Mouse (Mus musculus) retina, embryonic 14.5 days (tissue): ENCODE measurements at regions not wholly inside any gene's neighbourhood (a gene's known extent, or its start where the extent isn't known, plus 50 kb on each side); places are given as distances from the start of the nearest gene placed in this dataset.
A peak's percentile ranks its signal among the peaks of the same experiment; 100 is the strongest.

ENCODE experiments used
- DNase-seq: peaks from one replicate; pipeline ENCODE4 v3.0.0-alpha.2; 2015; ENCODE audit warnings: low spot score

DNA sequence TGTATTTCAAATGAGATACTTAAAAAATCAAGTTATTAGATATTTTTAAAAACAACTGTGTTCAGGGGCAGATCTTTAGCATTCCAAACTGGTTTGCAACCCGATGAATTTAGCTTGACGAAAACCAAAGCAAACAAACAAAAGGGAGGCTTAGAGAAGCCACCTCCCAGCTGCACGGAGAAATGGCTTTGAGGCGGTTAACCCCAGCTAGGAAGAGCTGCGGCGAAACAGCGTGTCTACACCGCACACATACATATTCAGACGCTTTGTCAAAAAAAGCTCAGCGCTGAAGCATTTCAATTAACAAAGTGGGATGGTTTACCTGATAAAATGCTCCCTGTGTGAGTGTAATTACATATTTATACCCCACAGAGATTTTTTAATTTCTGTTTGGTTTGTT, 123.0 kb upstream of the Ap5m1 start:
- no peak for DNase-seq

DNA sequence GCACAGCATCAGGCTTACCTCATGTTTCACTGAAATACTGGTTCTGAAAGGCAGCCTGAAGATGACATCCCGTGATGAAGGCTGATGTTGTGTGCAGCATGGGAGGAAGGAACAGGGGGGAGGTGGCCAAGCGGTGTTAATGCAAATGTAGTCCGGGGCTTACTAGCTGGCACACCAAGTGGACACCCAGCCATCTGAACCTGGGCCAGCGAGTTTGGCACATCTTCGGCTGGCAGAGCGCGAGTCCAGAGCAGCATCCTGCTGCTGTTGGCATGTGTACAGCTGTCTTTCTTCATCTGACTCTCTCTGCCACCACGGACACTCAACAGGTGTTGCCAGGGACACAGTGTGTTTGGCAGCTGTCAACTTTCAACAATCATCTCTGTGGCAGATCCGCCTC, 135.0 kb upstream of the Ap5m1 start:
- DNase-seq = no peak

DNA sequence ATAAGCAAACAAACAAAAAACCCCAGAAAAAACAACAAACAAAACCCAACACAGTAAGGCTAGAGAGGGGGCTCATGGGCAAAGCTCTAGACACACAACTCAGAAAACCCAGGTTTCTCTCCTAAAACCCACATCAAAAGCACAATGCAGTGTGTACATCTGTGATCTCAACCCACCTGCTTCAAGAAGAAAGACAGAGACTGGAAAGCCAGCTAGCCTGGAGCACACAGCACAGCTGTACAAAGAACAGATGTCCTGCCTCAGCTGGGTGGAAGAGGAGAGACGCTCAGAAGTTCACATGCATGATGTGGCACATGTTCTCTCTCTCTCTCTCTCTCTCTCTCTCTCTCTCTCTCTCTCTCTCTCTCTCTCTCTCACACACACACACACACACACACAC, 140.0 kb upstream of the Ap5m1 start:
- DNase-seq = no peak

DNA sequence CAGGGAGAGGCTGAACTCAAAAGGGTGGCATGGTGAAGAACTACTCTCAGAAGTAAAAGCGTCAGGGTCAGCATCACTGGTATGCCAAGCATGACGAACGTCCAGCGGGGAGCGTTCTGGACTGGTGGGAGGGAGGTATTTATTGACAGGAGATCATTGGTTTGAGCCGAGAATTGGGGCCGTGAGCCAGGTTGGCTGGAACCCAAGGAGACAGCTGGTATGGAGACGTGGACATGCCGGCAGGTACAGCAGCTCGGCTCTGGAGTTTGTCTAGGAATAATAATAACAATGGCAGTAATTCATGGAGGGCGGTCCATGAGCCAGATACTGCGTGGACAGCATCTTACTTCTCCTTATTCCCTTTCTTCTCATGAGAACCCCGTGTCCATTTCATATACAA, 156.5 kb upstream of the Ap5m1 start:
- no peak for DNase-seq

DNA sequence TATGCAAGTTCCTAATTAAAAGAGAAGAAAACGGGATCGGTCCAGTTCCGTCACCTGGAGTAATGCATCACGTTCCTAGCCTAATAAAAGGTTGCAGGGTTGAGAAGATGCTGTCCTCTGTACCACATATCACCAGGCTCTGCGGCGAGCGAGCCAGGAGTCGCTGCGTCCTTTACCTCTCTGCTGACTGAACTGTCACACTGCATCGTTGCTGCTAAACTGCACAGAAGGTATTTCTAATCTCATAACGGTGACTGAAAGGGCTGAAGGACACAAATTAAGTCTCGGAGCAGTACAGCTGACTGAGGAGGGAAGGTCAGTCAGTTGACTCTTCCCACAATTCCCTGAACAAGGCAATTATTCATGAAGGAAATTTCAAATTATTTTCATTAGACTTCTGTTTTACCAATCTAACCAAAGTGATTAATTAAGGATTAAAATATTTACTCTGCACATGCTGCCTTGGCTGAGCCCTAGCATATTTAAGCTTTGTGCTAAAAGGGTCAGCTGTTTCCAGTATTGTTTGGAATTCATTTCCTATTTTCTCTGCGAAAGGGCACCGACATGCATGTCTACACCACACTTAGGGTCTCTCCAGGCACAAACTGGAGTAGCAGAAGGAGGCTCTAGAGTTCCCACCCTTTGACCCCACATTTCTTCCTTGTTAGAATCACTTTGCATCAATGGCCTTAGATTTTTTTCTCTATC, 157.8 kb upstream of the Ap5m1 start:
- peak; percentile 74 for DNase-seq

DNA sequence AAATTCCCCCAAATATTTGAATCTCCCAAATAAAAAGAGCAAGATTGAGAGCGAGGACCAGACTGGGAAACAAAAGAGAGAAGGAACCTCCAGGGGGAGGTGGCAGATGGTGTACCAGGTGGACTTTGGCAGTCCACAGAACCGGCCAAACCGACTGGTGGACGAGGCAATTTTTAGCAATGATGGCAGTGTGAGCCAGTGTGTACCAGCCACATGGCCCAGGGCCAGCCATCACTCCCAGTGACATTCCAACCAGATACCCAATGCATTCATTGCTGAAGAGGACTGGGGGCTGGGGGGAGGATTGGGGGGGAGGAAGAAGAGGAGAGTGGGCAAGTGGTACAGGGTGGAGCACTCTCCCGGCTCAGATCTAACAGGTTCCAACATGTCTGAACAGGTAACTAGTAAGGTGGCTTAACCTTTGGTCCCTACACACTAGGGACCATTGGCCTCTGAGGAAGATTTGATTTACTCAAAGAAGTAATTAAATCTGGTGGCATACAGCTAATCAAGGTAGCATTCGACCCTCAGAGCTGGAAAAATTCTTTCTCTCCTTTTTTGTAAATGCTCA, 158.4 kb upstream of the Ap5m1 start:
- no peak for DNase-seq

DNA sequence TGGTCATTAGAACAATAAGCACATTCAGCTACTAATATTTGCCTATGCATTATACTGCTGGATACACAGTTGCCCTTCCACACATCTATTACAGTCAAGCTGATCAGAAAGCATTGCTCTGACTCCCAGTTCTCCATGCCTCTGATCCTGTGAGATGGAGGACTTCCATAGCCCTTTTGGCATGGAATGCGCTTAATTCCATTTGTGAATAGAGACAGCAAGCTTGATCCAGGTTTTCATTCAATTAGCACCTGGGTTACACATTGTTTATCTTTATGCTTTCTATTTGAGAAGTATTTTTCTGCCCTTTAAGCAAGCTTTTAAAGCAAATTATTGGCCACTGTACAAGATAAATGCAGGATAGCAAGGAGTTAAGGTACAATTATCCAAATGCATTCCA, 158.9 kb upstream of the Ap5m1 start:
- no peak for DNase-seq

DNA sequence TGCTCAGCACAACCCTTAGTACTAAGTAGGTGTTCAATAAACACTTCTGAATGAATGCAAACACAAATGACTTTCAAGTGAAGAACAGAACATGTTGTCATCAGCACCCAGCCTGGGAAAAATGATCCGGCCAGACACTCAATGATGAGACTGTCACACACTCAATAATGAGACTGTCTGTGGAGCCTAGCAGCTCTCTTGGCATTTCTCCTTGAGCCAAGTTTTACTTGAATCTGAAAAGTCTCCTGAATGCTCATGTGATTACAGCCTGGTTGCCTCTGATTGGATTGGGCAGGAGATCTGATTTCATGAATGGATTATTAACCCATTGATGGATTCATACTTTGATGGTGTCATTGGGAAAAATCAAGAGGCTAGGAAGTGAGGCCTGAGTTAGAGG, 161.3 kb upstream of the Ap5m1 start:
- no peak for DNase-seq

DNA sequence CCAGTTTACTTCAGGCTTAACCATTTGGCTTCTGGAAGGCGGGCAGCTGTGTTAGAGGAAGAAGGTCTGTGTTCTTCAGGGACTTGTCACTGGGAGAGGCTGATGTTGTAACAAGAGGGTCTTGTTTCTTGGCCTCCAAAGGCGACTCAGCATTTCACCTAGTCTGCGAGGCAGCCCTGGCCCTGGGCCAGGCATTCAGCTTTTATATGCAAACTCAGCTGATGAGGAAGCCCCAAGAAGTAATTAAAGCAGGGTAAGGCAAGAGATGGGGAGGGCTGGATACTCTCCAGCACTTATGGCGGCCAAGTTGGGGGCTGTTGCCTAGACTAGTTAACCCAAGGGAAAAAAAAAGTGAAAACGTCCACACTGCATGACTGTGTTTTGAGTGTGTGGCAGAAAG, 162.4 kb upstream of the Ap5m1 start:
- DNase-seq = peak; percentile 24

DNA sequence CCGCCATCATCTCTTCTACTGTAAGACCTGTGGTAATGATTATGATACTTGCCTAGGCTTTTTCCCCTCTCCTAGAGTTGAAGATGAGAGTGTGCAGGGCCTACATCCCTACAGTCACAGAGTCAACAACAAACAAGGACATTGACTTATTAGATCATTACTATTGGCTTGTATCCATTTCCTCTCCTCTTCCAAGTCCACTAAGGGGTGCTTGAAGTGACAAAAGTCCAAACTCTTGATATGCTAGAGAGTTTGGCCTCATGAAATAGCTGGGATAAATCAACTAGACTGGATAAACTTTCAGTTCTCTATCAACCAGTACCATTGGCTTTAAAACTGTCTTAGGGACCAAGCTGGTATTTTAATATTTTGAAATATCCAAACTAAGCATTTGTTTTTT, 165.7 kb upstream of the Ap5m1 start:
- no peak for DNase-seq

DNA sequence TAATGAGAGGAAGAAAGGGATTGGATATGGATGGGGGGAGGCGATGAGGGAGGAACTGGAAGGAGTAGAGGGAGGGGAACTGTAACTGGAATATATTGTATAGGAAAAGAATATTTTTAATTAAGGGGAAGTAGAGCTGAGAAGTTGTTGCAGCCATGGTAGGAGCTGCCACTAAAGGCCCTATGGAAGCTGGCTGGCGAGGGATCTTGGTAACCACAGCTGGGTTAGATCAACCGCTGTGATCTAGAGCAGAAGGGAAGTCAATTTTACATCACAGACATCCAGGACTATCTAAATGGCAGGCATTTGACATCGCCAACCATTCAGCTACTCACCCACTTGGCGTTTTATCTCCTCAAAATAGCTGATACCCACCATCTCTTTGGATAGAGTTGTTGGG, 168.8 kb upstream of the Ap5m1 start:
- no peak for DNase-seq

DNA sequence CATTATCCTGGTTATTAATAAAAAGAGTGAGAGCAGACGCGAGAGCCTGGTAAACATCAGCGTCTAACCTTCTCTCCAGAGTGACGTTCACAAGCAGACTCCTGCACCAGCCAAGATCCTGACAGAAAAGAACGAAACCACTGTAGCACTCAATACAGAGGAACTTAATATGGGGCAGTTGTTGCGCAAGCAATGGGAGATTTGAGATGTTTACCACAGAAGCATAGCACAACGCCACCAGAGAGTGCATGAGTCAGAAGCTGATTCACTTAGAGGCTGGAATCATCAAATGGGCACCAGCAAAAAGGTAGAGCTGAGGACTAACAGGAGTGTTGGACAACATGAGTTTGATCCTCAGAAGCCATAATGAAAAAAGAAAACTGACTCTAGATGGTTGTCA, 169.7 kb upstream of the Ap5m1 start:
- DNase-seq = no peak

DNA sequence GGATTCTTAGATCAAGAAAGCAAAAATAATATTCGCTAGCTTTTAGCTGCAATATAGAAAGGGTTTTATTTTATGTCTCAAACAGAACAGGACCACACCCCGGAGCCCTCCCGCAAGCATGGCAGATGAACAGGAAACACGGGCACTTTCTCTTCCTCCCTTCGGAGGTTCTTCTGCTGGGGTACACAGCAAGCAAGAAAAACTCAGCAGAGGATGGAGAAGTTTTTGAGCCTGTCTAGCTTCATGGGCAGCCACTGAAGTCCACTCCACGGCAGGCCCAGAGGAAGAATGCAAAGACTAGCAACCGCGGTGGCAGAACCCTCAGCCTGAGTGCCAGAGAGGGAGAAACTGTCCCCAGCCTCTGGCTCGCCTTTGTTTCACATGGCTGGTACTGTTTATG, 174.7 kb upstream of the Ap5m1 start:
- no peak for DNase-seq

DNA sequence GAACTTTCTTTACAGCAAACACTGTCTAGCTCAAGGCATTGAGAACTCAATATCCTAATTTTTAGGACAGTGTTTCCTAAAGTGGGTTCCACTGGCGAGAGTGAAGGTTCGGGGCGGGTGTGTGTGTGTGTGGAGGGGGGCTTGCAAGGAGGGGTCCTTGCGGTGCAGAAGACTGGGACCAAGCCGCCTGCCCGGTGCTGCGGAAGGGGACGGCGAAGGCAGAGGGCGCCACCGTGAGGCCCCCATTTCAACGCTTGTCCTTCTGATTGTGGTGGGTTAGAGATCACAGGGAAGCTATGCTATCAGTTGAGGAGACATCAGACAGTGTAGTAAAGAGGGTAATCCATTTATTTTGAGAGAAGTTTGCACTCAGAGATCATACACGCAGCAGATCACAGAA, 176.9 kb upstream of the Ap5m1 start:
- DNase-seq = peak; percentile 68

DNA sequence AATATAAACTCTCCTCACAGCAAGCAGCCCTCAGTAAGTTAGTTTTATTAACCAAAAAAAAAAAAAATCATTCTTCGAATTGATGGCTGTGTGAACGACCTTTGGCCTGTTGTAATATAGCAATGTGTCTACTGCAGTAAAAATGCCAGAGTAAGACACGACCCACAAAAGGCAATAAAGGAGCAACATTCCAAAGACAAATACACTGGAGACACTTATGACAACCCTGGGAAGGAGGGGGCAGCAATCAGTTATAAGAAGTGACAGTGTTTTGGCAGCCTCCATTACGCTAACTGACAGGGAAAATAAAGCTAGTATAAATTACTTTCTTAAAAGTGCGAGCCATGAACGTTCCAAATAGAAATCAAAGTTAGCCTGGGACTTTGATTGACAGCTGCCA, 185.9 kb upstream of the Ap5m1 start:
- DNase-seq = no peak

DNA sequence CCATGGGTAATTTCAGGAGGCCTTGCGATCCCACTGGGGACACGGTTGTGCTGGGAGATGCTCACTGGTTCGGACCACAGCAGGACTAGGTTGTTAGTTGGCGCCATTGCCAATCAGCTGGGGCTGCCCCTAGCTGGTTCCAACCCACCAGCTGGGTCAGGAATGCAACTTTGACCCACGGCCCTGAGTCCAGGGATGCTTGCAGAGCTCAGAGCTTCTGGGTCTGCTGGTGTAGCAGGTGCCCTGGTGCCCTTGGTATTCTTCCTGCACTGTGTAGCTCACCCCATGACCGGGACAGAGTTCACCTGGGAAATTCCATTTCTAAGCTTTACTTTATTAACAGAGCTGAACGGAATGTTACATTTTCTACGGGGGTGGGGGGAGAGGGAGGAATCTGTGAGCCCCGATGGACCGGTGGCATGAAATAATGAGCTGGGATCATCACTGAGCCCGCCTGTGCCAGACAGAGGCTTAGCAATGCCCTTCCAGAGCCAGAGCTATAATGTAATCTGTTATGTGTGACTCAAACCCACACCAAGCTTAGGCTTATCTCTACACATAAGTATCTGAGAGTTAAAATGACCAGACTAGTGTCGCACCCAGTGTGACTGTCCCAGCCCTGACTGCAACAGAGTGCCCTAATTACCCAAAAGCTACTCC, 187.8 kb upstream of the Ap5m1 start:
- no peak for DNase-seq

DNA sequence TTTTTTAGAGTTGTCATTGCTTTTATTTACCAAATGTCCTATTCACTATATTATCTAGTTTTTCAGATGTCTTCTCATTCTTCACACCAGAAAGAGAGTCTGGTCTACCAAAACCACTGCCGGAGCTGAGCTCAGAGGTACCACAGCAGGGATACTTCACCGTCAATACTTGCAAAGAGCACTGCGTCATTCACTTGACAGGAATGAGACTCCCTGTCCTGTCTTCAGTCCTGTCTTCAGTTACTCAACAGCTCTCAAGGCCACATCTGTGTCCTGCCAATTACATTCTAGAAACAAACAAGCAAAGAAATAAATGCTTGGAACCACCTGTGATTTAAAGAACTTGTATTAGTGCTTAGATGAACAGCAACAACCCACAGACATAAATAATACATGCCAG, 194.6 kb upstream of the Ap5m1 start:
- DNase-seq = no peak

DNA sequence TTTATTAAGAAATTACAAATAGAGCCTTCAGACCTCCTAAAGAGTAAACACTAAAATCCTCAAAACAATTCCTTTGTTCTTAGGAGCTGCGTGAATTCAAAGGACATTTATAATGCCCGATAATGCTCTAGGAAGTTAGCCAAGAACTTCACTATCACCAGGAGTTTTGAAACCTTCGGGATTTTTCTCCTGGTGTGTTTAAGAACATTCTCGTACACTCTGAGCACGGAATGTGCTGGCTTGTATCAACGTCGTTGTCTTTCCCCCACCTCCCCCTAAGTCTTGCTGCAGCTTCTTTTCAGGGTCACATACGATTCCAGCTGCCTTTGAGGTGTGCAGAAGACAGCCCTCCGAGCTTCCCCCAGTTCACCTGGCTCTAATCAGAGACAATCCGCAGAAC, 195.9 kb upstream of the Ap5m1 start:
- no peak for DNase-seq

DNA sequence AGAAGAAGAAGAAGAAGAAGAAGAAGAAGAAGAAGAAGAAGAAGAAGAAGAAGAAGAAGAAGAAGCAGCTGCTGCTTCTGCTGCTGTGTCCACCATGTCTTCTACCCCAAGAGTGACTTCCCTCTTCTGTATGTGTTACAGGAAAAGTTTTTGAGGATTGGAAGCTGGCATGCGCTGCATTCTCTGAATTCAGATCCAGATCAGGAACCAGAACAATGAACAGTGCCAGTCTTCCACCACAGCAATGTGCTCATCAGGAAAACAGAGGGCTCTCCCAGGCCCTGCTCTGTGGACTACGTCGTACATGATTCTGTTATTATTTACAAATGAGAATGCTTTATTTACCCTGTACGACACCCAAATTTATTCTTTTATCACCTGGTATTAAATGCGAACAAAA, 181.8 kb upstream of the Otx2 start:
- DNase-seq = no peak

DNA sequence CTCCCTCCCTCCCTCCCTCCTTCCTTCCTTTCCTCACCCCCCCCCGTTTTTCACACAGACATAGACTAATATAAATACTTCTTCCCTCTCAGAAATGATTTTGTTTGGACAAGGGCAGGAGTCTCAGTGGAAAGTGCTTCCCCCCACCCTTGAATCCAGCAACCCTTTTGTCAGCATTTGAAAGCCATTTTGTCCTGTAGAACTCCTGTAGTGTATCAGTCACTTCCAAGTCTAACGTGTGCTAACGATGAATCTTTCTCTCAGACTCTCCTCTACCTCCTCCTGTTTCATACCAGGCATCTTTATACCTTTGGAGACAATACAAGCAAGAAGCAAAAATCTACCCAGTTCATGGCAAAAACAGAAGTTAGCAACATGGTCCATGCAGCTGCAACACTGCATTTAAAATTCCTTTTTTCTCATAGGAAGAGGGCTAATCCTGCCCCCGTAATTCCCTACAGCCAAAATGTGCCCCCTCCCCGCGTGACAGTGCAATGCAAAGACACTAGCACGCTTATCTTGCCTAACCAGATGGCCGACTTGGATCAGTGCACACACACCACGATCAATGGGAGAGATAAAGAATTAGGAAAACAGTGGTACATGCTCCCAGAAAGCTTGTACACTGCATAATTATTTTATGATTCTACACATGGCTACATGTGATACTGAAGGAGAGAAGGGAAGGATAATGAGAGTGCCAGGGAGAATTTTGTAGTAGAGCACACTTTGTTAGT, 180.7 kb upstream of the Otx2 start:
- DNase-seq = peak; percentile 36

DNA sequence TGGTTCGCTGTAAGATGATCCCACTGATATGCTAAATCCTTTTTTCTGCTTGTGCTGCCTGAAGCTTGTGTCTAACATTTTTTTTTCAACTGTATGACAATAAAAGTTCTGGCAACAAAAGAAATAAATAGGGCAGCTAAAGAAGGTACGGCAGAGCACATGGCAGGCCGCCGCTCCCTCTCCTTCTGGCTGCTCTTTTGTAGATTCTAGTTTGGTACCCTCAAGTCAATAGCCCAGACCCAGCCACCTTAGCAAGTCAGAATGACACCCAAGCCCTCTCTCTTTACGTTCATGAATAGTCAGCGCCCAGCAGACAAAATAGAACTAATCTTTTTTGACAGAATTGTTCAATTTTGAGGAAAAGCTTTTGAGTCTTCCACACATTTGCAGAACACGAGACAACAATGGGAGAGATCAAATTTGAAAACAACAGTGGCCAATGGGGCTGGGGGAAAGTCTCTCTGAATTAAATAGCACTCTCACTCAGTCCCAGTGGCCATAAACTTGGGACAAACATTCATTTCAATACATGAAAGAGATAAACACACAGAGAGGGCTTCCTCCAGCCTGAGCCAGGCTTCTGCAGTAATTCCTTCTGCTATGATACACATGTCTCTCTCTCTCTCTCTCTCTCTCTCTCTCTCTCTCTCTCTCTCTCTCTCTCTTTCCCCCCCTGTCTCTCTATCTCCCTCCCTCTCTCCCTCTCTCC, 180.0 kb upstream of the Otx2 start:
- DNase-seq = peak; percentile 43

DNA sequence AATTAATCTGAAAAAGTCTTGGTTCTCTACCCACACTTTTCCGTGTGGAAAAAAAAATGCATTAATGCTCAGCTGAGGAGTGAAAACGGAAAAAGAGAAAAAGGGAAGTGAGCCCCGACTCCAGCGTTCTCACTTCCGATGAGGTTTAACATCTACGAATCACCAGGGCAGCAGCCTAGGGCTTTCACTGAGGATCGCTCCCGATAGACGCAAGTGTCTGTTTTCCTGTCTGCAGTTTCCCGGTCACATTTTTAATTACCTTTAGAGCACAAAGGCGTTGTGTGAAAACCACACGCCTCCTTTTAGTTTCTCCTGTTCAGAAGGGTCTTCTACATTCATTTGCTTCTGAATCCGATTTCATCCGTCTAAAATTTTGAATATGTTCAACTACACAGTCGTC, 179.2 kb upstream of the Otx2 start:
- DNase-seq = no peak

DNA sequence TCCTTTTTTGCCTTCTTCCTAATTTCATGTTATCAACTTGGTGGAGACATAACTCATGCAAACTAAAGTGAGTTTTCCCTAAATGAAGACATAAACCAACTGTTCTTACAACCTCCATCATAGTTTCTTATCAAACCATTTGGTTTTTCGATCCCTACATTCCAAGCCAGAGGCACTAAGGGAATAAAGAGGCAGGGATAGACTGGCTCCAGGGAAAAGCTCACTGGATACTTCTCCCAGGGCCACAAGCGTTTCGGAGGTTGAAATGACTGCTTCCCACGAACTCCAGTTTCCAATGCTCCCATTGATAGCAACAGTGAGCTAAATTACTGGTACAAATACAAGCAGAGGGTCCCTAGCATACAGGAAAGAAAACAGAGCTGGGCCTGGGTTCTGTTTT, 178.4 kb upstream of the Otx2 start:
- DNase-seq = no peak
